In genomic region chr12:87044711-87045110, GRCm38 (mm10) we compare ENCODE assay signal across 11 mouse cellular contexts. TPM values are rescaled to one million over a fixed set of nuclear protein-coding genes. Genes with fewer than 3 reads are reported as not detected.
DNase-seq lines count a peak whose midpoint lies in the region; ATAC-seq lines count a peak whose summit lies in the region.
"Had no signal": no experiment of that assay in that cellular context is flagged by ENCODE, and none has a peak within 500 bp of the region (broad histone marks: within the 10 kb centered on the region; RNA-seq: fewer than 3 reads in every experiment).

No protein-coding gene starts in this region.

- H3K9me3 ChIP-seq in hindbrain, embryonic 11.5 days (ENCODE audit: control insufficient read depth, low read length): no peaks in the 10 kb centered on the region
- H3K9me3 ChIP-seq in hindbrain, embryonic 10.5 days: no peaks in the 10 kb centered on the region
- H3K9me3 ChIP-seq in liver, embryonic 11.5 days (ENCODE audit: control insufficient read depth, low read length): no peaks in the 10 kb centered on the region
- H3K9me3 ChIP-seq: G1E had no signal

- no peak overlapping the region for H3K9ac ChIP-seq in hindbrain, embryonic 11.5 days (ENCODE audit: low read depth, low read length)
- no peak overlapping the region for H3K9ac ChIP-seq in liver, embryonic 11.5 days (ENCODE audit: low read depth, low read length)
- H3K9ac ChIP-seq: liver, embryonic 14.5 days had no signal

- peak; percentile 32 for DNase-seq in hindbrain, embryonic 11.5 days (ENCODE audit: low spot score)
- DNase-seq in hindbrain, embryonic 10.5 days (ENCODE audit: low spot score): no peak
- peak; percentile 49 for DNase-seq in embryo, embryonic 11 days
- peak; percentile 56 to 67 for DNase-seq in left cerebral cortex, adult 18-20 months (ENCODE audit: low spot score in 2 of 2)
- DNase-seq in retina, postnatal 1 day: peak; percentile 80
- DNase-seq in liver, embryonic 11.5 days (ENCODE audit: low spot score): no peak
- no peak for DNase-seq in thymus, postnatal 4 days

- H3K4me2 ChIP-seq in hindbrain, embryonic 11.5 days (replicated peaks; ENCODE audit: low read depth, low read length): no peak overlapping the region
- no peak overlapping the region for H3K4me2 ChIP-seq in liver, embryonic 11.5 days

- H3K27ac ChIP-seq in hindbrain, embryonic 11.5 days (ENCODE audit: low read depth, low read length): no peak overlapping the region
- H3K27ac ChIP-seq in hindbrain, embryonic 10.5 days: no peak overlapping the region
- no peak overlapping the region for H3K27ac ChIP-seq in liver, embryonic 11.5 days (ENCODE audit: low read depth, low read length)
- H3K27ac ChIP-seq: liver, embryonic 14.5 days had no signal

- no peaks in the 10 kb centered on the region for H3K27me3 ChIP-seq in hindbrain, embryonic 11.5 days (ENCODE audit: control insufficient read depth, insufficient read depth, low read length)
- no peaks in the 10 kb centered on the region for H3K27me3 ChIP-seq in hindbrain, embryonic 10.5 days (ENCODE audit: insufficient read depth, poor library complexity, severe bottlenecking)
- H3K27me3 ChIP-seq in liver, embryonic 11.5 days (replicated peaks; ENCODE audit: control insufficient read depth, insufficient read depth, low read length): no peaks in the 10 kb centered on the region

- H3K4me1 ChIP-seq in hindbrain, embryonic 11.5 days (replicated peaks; ENCODE audit: control insufficient read depth, insufficient read depth, low read length): no peaks in the 10 kb centered on the region
- H3K4me1 ChIP-seq in hindbrain, embryonic 10.5 days (replicated peaks): peaks cover 21% of the 10 kb centered on the region
- no peaks in the 10 kb centered on the region for H3K4me1 ChIP-seq in liver, embryonic 11.5 days (replicated peaks; ENCODE audit: control insufficient read depth, insufficient read depth, low read length)

- 25% methylated on average over 5 of the region's 5 CpGs for WGBS in hindbrain, embryonic 11.5 days
- WGBS in hindbrain, embryonic 10.5 days: 34% methylated on average over 5 of the region's 5 CpGs
- WGBS in liver, embryonic 11.5 days: 38% methylated on average over 5 of the region's 5 CpGs

- H3K4me3 ChIP-seq in hindbrain, embryonic 11.5 days (ENCODE audit: low read depth, low read length): no peak overlapping the region
- no peak overlapping the region for H3K4me3 ChIP-seq in hindbrain, embryonic 10.5 days
- no peak overlapping the region for H3K4me3 ChIP-seq in liver, embryonic 11.5 days (ENCODE audit: low read depth, low read length)
- H3K4me3 ChIP-seq: erythroblast, embryonic 14.5 days had no signal

- no peaks in the 10 kb centered on the region for H3K36me3 ChIP-seq in hindbrain, embryonic 11.5 days (ENCODE audit: control insufficient read depth, insufficient read depth, low read length)
- H3K36me3 ChIP-seq in hindbrain, embryonic 10.5 days: no peaks in the 10 kb centered on the region
- H3K36me3 ChIP-seq in liver, embryonic 11.5 days (ENCODE audit: control insufficient read depth, insufficient read depth, low read length): no peaks in the 10 kb centered on the region
- H3K36me3 ChIP-seq: G1E had no signal

- ATAC-seq in hindbrain, embryonic 11.5 days (ENCODE audit: low FRiP score): peak; percentile 77
- no peak for ATAC-seq in liver, embryonic 11.5 days (replicated peaks; ENCODE audit: low FRiP score)
- no peak for ATAC-seq in inflammation-experienced regulatory T-cells, adult 6 months

RNA-seq across cellular contexts. Expression of gene Tmem63c, which starts 23.6 kb away (rescaled TPM):
- 0.66 and 1.4 TPM in 2 replicates for polyA plus RNA-seq in hindbrain, embryonic 11.5 days (2014; fragmentation: Nextera tagmentation; extraction: Ambion mirVana)
- 0.10 and 0.35 TPM in 2 replicates for polyA plus RNA-seq in hindbrain, embryonic 10.5 days (2016; fragmentation: Nextera tagmentation; extraction: Ambion mirVana)
- total RNA-seq in left cerebral cortex, adult 18-20 months (2021): 10 to 100 TPM; 37.7 to 41.2 TPM
- not detected in 2 replicates for polyA plus RNA-seq in liver, embryonic 11.5 days (2014; fragmentation: Nextera tagmentation; extraction: Ambion mirVana)
- 1 to 10 TPM in 2 of 3 experiments, under 1 TPM in 1; 0.78 to 3.8 (median 1.1) TPM for polyA plus RNA-seq in inflammation-experienced regulatory T-cells, adult 6 months (2017; shearing (Covaris generic))
- total RNA-seq: G1E had no signal
- polyA plus RNA-seq: erythroblast, embryonic 14.5 days; G1E; liver, embryonic 14.5 days had no signal

RNA-seq across cellular contexts. Expression of gene Zdhhc22, which starts 54.5 kb away (rescaled TPM):
- polyA plus RNA-seq in hindbrain, embryonic 11.5 days (2014; fragmentation: Nextera tagmentation; extraction: Ambion mirVana): 0.82 and 0.89 TPM in 2 replicates
- polyA plus RNA-seq in hindbrain, embryonic 10.5 days (2016; fragmentation: Nextera tagmentation; extraction: Ambion mirVana): 0.14 and 0.75 TPM in 2 replicates
- 10 to 100 TPM; 53.8 to 58.4 TPM for total RNA-seq in left cerebral cortex, adult 18-20 months (2021)
- polyA plus RNA-seq in liver, embryonic 11.5 days (2014; fragmentation: Nextera tagmentation; extraction: Ambion mirVana): 0.05 and 0.08 TPM in 2 replicates
- under 1 TPM in 2 of 3 experiments, not detected in 1; 0.16 to 0.79 TPM for polyA plus RNA-seq in inflammation-experienced regulatory T-cells, adult 6 months (2017; shearing (Covaris generic))
- polyA plus RNA-seq: erythroblast, embryonic 14.5 days; G1E; liver, embryonic 14.5 days had no signal

RNA-seq across cellular contexts. Expression of gene Ngb, which starts 57.6 kb away (rescaled TPM):
- 0.14 and 0.28 TPM in 2 replicates for polyA plus RNA-seq in hindbrain, embryonic 11.5 days (2014; fragmentation: Nextera tagmentation; extraction: Ambion mirVana)
- polyA plus RNA-seq in hindbrain, embryonic 10.5 days (2016; fragmentation: Nextera tagmentation; extraction: Ambion mirVana): 0.27 and 0.35 TPM in 2 replicates
- 10 to 100 TPM in 1 of 2 experiments, 1 to 10 TPM in 1; 6.2 to 11.6 TPM for total RNA-seq in left cerebral cortex, adult 18-20 months (2021)
- 0.22 TPM in 1 of 2 replicates, not detected in the other for polyA plus RNA-seq in liver, embryonic 11.5 days (2014; fragmentation: Nextera tagmentation; extraction: Ambion mirVana)
- polyA plus RNA-seq in inflammation-experienced regulatory T-cells, adult 6 months (2017; shearing (Covaris generic)): not detected
- polyA plus RNA-seq: erythroblast, embryonic 14.5 days; G1E had no signal

Comparison
In these comparisons a context has a peak if more than half of its experiments do, and no peak if none do; other contexts are left out.
1. DNase-seq: peak in hindbrain, embryonic 11.5 days (single experiment), embryo, embryonic 11 days (single experiment), left cerebral cortex, adult 18-20 months (2 of 2) and retina, postnatal 1 day (single experiment); none in hindbrain, embryonic 10.5 days (single experiment), liver, embryonic 11.5 days (single experiment) and thymus, postnatal 4 days (single experiment).